Mouse (Mus musculus): ENCODE results near the gene Gm10118.

Gene Gm10118

DNA sequence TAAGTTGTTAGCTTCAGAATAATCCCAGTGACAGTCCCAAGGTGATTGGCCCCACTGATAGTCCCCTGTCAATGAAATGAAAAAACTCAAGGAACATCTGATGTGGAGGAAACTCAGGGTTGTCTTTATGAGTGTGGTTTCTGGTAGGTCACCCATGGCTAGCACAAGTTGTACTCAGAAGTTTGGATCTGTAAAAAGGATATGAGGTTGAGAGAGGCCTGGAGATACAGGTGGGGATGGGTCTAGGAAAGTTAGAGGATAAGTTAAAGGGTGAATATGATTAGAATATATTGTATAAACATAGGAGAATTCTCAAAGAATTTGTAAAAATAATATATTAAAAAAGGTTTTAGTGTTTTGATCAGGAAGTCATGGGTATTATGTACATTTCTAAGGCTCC lies at the start of gene Gm10118:
Gm10118 (minus strand) TSS at position 101 of the 400 bp plus-strand sequence.
- DNase-seq, result no peak

DNA sequence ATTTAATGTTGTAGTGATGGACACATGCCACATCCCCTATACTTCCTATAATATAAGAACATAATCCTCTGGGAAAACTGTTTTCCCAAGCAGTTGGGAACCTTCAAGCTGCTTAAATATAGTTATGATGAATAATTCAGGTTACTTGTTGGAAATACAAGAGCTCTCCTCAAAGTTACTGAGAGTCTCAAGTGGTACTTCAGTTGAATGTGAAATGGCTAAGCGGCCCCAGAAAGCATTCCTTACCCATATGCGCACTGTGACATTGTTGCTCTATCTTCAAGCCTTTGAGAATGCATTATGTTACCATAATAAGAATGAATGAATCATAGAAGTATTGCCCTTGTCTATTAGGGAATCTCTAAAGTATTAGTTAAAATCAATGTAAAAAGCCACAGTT lies 45.1 kb upstream of the Gm10118 start:
- DNase-seq, result no peak

DNA sequence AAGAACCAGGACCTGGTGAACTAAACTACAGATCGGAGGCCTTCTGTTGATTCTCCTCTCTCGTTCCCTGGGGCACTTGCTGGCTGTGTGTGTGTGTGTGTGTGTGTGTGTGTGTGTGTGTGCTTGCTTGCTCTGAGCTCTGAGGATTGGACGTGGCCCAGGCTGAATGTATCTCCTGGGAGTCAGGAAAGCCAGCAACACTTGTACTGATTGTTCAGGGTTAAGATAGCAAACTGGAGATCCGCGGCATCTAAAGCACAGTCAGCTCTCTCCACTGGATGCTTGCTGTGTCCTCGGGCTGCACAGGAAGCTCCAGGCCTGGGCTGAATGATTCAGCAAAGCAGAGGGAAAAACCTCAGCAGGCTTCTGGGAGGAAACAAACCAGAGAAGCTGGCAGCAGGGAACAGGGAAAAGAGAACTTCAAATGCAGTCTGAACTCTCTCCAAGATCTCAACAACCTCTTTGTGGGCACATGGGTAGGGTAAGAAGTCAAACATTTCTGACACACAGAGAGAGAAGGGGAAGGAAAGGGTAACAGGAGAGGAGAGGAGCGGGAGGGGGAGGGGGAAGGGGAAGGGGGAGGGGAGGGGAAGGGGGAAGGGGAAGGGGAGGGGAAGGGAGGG lies 27.2 kb upstream of the Gm10118 start:
- peak; percentile 98 for DNase-seq

DNA sequence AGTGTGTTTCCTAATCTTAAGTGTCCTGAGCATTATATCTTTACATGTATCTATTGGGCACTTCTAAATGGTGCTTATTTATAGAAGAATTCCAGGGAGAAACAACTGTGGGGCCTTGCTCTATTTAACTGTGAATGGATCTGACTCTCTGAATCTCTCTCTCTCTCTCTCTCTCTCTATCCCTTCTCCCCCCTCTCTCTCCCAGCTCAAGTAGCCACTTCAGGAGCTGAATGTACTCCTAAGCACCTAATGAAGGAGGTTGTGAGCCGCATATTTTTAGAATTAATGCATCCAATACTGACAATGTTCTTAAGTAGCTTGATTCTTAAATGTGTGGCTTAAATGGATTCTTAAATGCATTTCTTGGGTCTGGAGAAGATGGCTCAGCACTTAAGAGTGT lies 24.2 kb upstream of the Gm10118 start:
- no peak for DNase-seq

DNA sequence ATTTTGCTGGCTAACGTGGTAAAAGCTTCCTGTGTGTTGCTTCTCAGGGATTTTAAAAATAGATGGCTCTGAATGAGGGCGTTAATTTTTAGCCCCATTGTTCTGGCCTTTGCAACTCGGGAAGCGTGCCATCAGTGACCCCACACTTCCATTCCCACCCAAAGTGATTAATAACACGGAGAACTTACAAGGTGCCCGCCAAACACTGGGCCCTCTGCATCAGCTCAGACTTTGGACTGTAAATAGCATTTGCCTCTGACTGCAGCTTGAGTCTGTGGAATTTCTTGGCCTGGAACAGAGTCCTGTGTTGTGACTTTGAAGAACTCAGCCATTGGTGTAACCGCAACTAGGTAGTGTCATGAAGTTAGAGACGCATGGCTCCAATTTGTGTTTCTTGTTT lies 23.6 kb upstream of the Gm10118 start:
- peak; percentile 96 for DNase-seq

DNA sequence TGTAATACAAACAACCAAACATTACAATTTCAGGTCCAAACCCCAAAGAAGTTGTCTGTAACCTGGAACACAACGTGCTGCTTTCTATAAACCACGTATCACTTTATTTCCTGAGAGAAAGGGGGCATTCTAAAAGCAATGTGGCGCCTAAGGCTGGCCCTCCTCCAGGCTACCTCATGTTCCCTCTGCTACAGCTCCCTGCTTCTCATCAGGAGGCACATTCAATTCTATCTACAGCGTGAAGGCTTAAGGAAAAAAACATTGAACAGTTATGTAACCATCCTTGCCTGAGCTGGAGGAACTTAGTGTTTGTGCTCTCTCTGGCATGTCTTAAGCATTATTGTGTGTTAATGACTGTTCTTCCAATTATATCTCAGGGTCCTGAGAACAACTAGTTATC lies 20.0 kb upstream of the Gm10118 start:
- DNase-seq, result peak; percentile 91

DNA sequence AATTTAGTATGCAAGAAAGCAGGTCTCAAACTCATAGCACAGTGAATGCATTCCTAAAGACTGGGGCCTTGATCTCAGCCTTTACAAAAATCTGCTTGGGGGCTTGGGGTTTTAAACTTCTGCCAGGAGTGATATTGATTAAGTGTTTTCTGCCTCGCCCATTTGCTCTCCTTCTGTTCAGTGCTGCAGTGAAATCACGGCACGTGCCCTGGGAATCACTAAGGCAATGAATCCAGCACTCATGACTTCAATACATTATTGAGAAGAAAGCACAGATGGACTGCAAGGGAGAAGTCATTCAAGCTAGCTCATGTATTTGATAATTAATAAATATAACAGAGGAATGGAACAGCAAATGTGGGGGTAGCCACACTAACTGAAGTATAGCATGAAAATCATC lies 18.3 kb upstream of the Gm10118 start:
- DNase-seq, result no peak

DNA sequence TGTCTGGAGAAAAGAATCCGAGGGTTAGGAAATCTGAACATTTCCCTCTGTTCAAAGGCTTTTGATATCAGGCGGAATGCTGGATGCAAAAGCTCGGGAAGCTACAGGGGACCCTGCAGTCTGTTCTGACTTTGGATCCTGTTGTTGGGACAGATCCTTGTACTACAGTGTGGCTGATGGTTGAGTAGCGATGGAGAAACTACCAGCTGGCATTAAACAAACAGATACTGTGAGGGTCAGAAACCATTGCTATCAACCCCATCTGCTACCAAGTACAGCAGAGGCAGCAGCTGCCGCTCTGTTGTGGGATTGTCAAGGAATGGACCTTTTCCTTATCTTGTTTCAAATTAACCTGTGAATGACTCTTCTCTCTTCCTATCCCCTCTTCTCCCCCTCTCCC lies 6.7 kb upstream of the Gm10118 start:
- DNase-seq, result no peak

DNA sequence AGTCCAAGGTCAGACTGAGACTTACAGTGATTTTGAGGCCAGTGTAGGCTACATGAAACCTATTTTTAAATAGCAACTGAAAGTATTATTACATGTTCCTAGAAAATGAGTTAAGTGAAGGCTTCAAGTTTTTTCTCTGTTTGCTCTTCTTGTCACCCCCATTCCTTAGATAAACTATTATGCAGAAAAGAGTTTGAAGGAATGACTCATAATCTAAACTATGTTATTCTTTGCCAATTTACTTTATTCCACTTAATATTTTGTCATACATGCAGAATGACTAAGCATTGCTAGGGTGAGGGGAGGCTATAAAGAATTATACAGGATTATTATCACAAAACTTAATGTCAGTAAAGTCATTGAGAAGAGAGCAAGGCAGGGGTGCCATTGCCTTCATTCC lies 18.4 kb downstream of the Gm10118 start:
- DNase-seq, result no peak

DNA sequence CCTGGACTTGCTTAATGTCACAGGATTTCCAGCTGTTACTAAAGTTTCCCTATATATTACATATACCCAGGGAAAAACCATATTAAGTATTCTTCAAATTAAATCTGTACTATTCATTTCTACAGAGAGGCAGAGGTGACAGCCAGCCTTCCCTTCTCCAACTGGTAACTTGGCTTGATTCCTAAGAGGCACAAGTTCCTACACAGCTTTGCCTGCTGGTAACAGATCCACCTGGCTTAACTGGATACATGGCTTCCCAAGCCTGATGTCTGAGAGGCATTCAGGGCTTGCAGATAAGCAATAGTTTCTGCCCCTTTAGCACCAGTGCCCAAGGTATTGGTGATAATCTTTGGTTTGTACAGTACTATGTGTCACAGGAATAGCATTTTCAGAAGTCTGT lies 27.3 kb downstream of the Gm10118 start:
- no peak for DNase-seq

DNA sequence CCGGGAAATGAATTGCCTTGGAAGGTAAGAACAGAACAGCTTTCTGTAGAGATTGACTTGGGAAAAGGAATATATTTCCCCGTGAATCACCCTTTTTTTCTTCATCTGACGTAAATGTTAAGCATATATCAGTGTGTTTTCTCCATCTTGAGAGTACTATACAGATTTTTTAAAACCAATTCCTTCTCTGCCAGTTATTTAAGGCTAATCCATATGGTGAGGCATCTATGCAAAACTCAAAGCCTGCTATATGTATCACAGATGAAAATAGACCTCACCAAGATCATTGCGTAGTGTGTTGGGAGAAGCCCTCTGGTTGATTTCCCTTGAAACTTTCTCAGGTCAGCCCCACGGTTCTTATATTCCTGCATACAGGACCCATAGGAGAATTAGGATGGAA lies 32.6 kb downstream of the Gm10118 start:
- no peak for DNase-seq

DNA sequence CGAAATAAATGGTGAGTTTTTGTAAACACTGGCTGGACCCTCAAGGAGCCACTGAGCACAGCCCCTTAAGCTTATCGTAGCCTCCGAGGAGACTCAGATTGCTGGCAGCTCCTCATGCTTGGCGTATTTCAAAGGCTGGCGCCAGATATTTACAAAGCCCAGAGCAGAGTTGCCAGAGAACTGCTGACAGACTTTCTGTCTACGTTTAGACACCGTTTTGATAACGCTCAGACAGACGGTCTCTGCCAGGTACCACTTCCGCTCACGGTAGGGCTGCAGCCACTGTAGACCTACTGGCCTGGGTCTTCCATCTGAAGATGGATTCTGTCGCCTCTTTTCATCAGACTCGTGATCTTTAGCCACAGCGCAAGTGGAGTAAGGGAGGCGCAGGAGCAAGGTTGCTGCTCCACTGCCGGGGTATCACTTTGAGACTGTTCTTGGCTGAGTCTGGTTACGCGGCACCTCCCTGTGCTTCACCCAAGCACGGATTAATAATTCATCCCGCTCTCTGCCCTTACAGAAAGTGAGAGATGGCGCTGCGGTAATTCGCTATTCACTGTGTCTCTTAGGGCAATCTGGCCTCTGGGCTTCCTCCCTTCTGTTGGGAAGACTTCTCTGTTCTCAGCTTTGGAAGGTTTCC lies 40.7 kb downstream of the Gm10118 start:
- DNase-seq, result peak; percentile 93

DNA sequence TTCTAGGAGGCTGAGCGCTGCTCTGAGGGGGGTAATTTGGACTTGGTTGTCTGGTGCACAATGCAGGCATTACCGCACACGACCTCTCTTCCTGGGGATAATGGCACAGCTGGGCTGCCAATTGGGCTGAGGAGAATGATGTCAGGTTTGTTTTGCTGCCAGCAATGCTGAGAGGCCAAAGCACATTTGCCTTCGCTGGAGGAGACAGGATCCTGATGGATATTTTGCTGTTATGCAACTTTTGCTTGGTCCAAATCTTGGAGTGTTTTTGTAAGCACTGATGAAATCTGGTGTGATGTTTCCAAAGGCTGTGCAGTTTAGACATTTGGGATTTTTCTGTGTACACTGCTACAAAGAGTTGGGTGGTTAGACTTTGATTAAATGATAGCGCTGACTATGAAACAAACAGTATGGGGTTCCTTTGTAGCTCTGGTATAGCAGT lies 46.8 kb downstream of the Gm10118 start:
- peak; percentile 99 for DNase-seq

Measured in heart, adult 11 months (tissue).